Mouse (Mus musculus) kidney, adult 2 months (tissue): Measurements from ENCODE around the gene Sgsh.

Source experiments
- CTCF ChIP-seq: fragments of 200-500 bp; conservative IDR thresholded peaks from 2 replicates; pipeline ENCODE4 v1.5.1; 2011; ENCODE audit warnings: low read depth, mild to moderate bottlenecking, control low read depth, low read length, moderate library complexity, mixed read lengths; ENCODE audit not compliant: insufficient read depth, insufficient read length
- POLR2A ChIP-seq: fragments of 200-500 bp; IDR thresholded peaks from one replicate; pipeline ENCODE4 v1.6.1; 2011; ENCODE audit warnings: low read depth, low read length, control low read depth

DNA sequence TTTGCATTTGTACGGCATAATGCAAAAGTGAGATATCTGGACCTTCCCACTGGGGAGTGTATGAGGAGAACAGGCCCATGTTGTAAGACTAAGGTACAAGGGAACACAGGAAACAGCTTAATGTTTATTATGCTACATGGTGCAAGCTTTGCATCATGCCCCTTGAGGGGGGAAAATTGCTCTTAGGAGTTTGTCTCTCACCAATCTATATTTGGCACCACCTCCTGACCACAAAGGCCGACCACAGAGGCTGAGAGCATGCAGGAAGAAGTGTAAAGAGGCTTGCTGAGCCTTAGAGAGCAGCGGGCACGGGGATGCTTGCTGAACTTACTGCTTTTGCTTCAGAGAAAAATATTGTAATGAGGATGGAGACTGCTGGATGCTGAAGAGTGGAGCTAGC, 29.6 kb upstream of the Sgsh start:
- TF ChIP-seq CTCF (no peak), POLR2A (no peak)
